Mouse (Mus musculus): Measurements from ENCODE around the gene Umodl1. TPM values are rescaled to one million over a fixed set of nuclear protein-coding genes. Genes with fewer than 3 reads are reported as not detected.

Umodl1 gene
- total and polyA plus RNA-seq, 3 experiments: 1.0 to 4.5 (median 1.6) TPM

DNA sequence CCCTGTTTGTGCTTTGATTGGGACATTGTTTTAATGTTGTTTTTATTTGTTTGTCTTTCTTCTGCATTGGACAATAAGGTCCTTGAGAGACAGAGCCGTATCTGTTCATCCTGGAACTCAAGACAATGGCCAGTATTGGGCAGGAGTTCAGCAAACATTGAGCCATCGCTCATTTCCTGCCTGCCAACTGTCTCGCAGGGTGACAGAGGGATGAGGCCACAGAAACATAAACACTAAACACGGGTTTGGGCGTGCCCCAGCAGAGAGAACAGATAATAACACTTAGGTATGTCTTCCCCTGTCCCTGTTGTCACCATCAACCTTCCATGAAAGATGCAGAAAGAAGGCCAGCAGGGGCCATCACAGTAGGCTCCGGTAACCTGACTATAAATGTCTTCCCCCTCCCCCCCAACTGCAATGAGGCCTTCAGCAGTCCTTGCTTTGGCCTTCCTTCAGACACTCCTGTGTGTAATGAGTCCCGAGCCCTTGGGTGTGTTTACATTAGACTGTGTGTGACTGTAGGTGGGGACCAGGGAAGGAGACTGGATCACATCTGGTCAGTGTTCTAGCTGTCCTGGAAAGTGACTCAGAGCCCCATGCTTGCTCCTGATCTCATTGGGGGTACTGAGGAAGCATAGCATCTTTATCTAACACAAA is 69.8 kb downstream of the Umodl1 start:
- no peak overlapping the region for H3K27ac ChIP-seq (ENCODE audit: insufficient read depth, low read depth)
- TF ChIP-seq NELFE (IDR thresholded peaks at IDR 0.05; ENCODE audit: low read depth, low read length) (no peak), RAD21 (IDR thresholded peaks at IDR 0.05; ENCODE audit: low read depth, low read length) (no peak), HCFC1 (IDR thresholded peaks at IDR 0.05; ENCODE audit: low read depth, low read length) (no peak), PAX5 (IDR thresholded peaks at IDR 0.05; ENCODE audit: low read length) (no peak), ZKSCAN1 (IDR thresholded peaks at IDR 0.05; ENCODE audit: borderline replicate concordance, low read depth, low read length) (no peak), POLR2AphosphoS2 (IDR thresholded peaks at IDR 0.05; ENCODE audit: low read depth, low read length) (no peak), MXI1 (IDR thresholded peaks at IDR 0.05; ENCODE audit: low read depth, low read length) (no peak), CHD2 (IDR thresholded peaks at IDR 0.05; ENCODE audit: low read length) (no peak), USF2 (conservative IDR thresholded peaks at IDR 0.05; ENCODE audit: low read depth, low read length) (no peak), MEF2A (IDR thresholded peaks at IDR 0.05; ENCODE audit: borderline replicate concordance, low read depth, low read length) (no peak), CHD1 (IDR thresholded peaks at IDR 0.05; ENCODE audit: low read depth, low read length) (no peak), MYC (IDR thresholded peaks at IDR 0.05; ENCODE audit: low read depth, low read length) (no peak), ZNF384 (IDR thresholded peaks at IDR 0.05; ENCODE audit: low read depth, low read length) (no peak), MAX (IDR thresholded peaks at IDR 0.05; ENCODE audit: low read length) (no peak)
- DNase-seq (ENCODE audit: extremely low read depth): no peak
- dilution Hi-C loops (cut with MboI; ENCODE audit: extremely low pct_ligation_motif_present, extremely low pct_unique_long_range_greater_than_20kb, low sequenced_read_pairs) (no loop called here), in situ Hi-C loops (cut with MboI; ENCODE audit: low pct_ligation_motif_present, low pct_unique_long_range_greater_than_20kb, low sequenced_read_pairs) (loop anchor here (10.0 to 25.0 kb wide), 3 partner anchors 51 to 463 kb away; no protein-coding TSS in a partner anchor)
- H3K9ac ChIP-seq (ENCODE audit: insufficient read depth, low read depth): no peak overlapping the region
- H3K4me1 ChIP-seq (ENCODE audit: control insufficient read depth in 1 of 2, insufficient read depth in 2 of 2): no peaks in the 10 kb centered on the region
- H3K4me3 ChIP-seq (replicated peaks in 1 of 3; ENCODE audit: low read depth in 2 of 3, low read length in 2 of 3, poor library complexity in 1 of 3): no peak overlapping the region
- no peaks in the 10 kb centered on the region for H3K27me3 ChIP-seq (replicated peaks)
- no peaks in the 10 kb centered on the region for H3K36me3 ChIP-seq (replicated peaks in 1 of 2; ENCODE audit: control insufficient read depth in 1 of 2, insufficient read depth in 1 of 2, low read length in 1 of 2)
- no peaks in the 10 kb centered on the region for H3K79me2 ChIP-seq (replicated peaks; ENCODE audit: control insufficient read depth, extremely low read depth, insufficient read depth, poor library complexity, severe bottlenecking)
- peaks cover 3% of the 10 kb centered on the region for H3K9me3 ChIP-seq (replicated peaks; ENCODE audit: low read length)
- H3K4me2 ChIP-seq (ENCODE audit: insufficient read depth, low read depth, poor library complexity, severe bottlenecking): no peak overlapping the region

DNA sequence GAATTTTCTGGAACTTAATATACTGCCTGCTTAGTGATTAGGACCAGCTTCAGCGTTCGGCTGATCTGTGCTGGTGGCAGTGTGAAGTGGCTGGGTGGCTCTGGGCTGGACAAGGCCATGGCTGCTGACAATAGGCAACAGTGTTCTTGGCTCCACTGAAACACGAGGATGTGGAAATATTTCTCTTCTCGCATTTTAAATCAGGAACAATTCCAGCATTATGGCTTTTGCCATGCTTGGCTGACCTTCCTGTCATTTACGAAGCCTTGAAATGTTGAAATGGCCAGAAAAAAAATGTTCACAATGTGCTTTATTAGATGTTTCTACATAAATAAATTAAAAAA is 70.3 kb downstream of the Umodl1 start:
- no peaks in the 10 kb centered on the region for H3K36me3 ChIP-seq (replicated peaks in 1 of 2; ENCODE audit: control insufficient read depth in 1 of 2, insufficient read depth in 1 of 2, low read length in 1 of 2)
- TF ChIP-seq CTCF (conservative IDR thresholded peaks at IDR 0.05 in 1 of 2, IDR thresholded peaks at IDR 0.05 in 1 of 2; ENCODE audit: low read depth in 2 of 2, low read length in 2 of 2) (no peak), KAT2A (IDR thresholded peaks at IDR 0.05; ENCODE audit: insufficient replicate concordance, low read length) (no peak), MEF2A (IDR thresholded peaks at IDR 0.05; ENCODE audit: borderline replicate concordance, low read depth, low read length) (no peak)
- H3K4me1 ChIP-seq (ENCODE audit: control insufficient read depth in 1 of 2, insufficient read depth in 2 of 2): no peaks in the 10 kb centered on the region
- no peaks in the 10 kb centered on the region for H3K79me2 ChIP-seq (replicated peaks; ENCODE audit: control insufficient read depth, extremely low read depth, insufficient read depth, poor library complexity, severe bottlenecking)
- no peak overlapping the region for H3K4me2 ChIP-seq (ENCODE audit: insufficient read depth, low read depth, poor library complexity, severe bottlenecking)
- H3K27me3 ChIP-seq (replicated peaks): no peaks in the 10 kb centered on the region
- in situ Hi-C loops (cut with MboI; ENCODE audit: low pct_ligation_motif_present, low pct_unique_long_range_greater_than_20kb, low sequenced_read_pairs) (loop anchor here (10.0 to 25.0 kb wide), 3 partner anchors 50 to 463 kb away; no protein-coding TSS in a partner anchor), dilution Hi-C loops (cut with MboI; ENCODE audit: extremely low pct_ligation_motif_present, extremely low pct_unique_long_range_greater_than_20kb, low sequenced_read_pairs) (no loop called here)
- peaks cover 3% of the 10 kb centered on the region for H3K9me3 ChIP-seq (replicated peaks; ENCODE audit: low read length)
- DNase-seq (ENCODE audit: extremely low read depth): no peak
- H3K4me3 ChIP-seq (replicated peaks in 1 of 3; ENCODE audit: low read depth in 2 of 3, low read length in 2 of 3, poor library complexity in 1 of 3): no peak overlapping the region
- no peak overlapping the region for H3K9ac ChIP-seq (ENCODE audit: insufficient read depth, low read depth)
- no peak overlapping the region for H3K27ac ChIP-seq (ENCODE audit: insufficient read depth, low read depth)

All from CH12.LX (cell line).